Mouse (Mus musculus) liver, embryonic 16.5 days (tissue): ENCODE data around the gene Htr3a. TPM values are rescaled to one million over a fixed set of nuclear protein-coding genes. Genes with fewer than 3 reads are reported as not detected.

Source experiments
- ATAC-seq: fragments of 200-750 bp; cut with Nextera tagmentation; 2 replicates; pipeline ENCODE4 v1.8.0; 2017; ENCODE audit warnings: low read depth, mild to moderate bottlenecking, moderate number of reproducible peaks, moderate library complexity
- H3K27ac ChIP-seq: fragments of 300-500 bp; sonication (generic); 2 replicates; pipeline ENCODE4 v1.5.1; 2014; ENCODE audit warnings: mild to moderate bottlenecking, low read length
- H3K27me3 ChIP-seq: fragments of 300-500 bp; sonication (generic); 2 replicates; pipeline ENCODE4 v1.6.1; 2014; ENCODE audit warnings: low read depth, low read length, mixed read lengths; ENCODE audit not compliant: control insufficient read depth, insufficient read depth
- H3K36me3 ChIP-seq: fragments of 300-500 bp; sonication (generic); 2 replicates; pipeline ENCODE4 v1.6.1; 2014; ENCODE audit warnings: mild to moderate bottlenecking; ENCODE audit not compliant: control insufficient read depth, insufficient read depth
- H3K4me1 ChIP-seq: fragments of 300-500 bp; sonication (generic); 2 replicates; pipeline ENCODE4 v1.6.1; 2014; ENCODE audit warnings: low read depth, low read length, mixed read lengths; ENCODE audit not compliant: control insufficient read depth
- H3K4me2 ChIP-seq: fragments of 300-500 bp; sonication (generic); 2 replicates; pipeline ENCODE4 v1.6.1; 2014; ENCODE audit warnings: low read depth, low read length, mixed read lengths
- H3K4me3 ChIP-seq: fragments of 300-500 bp; sonication (generic); 2 replicates; pipeline ENCODE4 v1.5.1; 2014; ENCODE audit warnings: low read depth, mild to moderate bottlenecking, low read length
- H3K9ac ChIP-seq: fragments of 300-500 bp; sonication (generic); 2 replicates; pipeline ENCODE4 v1.6.1; 2014; ENCODE audit warnings: low read depth, low read length
- H3K9me3 ChIP-seq: fragments of 300-500 bp; sonication (generic); replicated peaks from 2 replicates; pipeline ENCODE4 v1.6.1; 2016; ENCODE audit warnings: low read length; ENCODE audit not compliant: control insufficient read depth
- WGBS: fragments of 180-500 bp; shearing (Covaris S2); extraction: QIAGEN DNeasy Blood & Tissue Kit; methylation state at CpG from one replicate; pipeline ENCODE4 v1.1.7; 2014; ENCODE audit not compliant: insufficient replicate concordance; 5-methylcytosine and 5-hydroxymethylcytosine counted together
- polyA plus RNA-seq: library from polyadenylated mRNA; unstranded; fragments of >200 nt; fragmentation: Nextera tagmentation; extraction: Ambion mirVana; gene quantifications from 2 replicates; pipeline ENCODE4 v1.2.1, GENCODE M21; 2015

Htr3a gene
- polyA plus RNA-seq, 1 experiment from 2014 or later, result 0.09 TPM

DNA sequence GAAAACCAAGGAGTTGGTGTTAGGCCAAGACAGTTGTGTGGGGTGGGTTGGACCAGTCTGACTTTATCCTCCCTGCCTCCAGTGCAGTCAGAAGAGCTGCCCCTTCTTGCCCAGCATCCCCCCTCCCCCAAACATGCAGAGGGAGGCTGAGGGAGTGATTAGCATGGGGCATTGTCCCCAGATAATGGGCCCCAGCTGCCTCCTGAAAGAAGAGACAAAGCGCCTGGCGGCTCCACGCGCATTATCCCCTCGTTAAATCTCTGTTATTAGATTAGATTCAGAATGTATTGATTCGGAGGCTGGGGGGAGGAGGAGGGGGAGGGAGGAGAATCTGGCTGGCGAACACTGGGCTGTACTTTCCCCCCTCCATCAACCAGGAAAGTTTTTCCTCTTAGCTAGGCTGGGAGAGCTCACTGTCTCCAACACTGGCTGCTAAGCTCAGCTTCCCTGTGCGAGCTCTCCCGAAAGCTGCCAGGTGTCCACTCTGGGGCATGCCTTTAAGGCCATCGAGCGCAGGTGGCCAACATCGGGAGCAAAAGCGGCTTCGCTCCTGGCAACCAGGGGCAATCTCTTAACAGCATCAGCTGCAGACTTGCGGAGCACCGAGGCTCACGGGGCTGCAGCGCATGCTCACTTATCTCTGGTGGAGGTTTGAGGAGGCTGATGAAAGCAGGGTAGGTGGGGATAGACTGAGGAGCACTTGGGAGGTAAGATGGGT is 14.9 kb downstream of the Htr3a start:
- H3K27me3 ChIP-seq, result peaks cover 3% of the 10 kb centered on the region; the same call in 1 of the 2 replicates
- no peaks in the 10 kb centered on the region for H3K9me3 ChIP-seq
- no peak overlapping the region for H3K27ac ChIP-seq
- no peak for ATAC-seq
- no peaks in the 10 kb centered on the region for H3K36me3 ChIP-seq
- no peak overlapping the region for H3K4me2 ChIP-seq
- no peak overlapping the region for H3K4me3 ChIP-seq
- WGBS, result 43% methylated on average over 18 of the region's 18 CpGs
- H3K4me1 ChIP-seq, result no peaks in the 10 kb centered on the region
- no peak overlapping the region for H3K9ac ChIP-seq

DNA sequence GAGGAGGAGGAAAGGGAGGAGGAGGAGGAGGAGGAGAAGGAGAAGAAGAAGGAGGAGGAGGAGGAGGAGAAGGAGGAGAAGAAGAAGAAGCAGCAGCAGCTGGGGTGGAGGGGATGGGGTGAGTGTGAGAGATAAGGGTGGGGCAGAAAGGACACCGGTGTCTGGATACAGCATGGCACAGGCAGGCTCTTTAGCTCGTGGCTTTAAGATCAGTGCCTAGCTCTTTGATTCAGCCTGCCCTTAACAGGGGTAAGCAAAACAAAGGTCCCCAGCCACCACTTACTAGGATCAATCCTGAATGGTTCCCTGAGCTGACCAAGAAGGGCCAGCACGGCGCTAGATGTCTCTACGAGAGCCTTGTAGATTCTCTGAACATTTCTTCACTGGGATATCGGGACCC is 16.1 kb downstream of the Htr3a start:
- no peaks in the 10 kb centered on the region for H3K36me3 ChIP-seq
- no peak overlapping the region for H3K27ac ChIP-seq
- no peaks in the 10 kb centered on the region for H3K4me1 ChIP-seq
- H3K9me3 ChIP-seq, result no peaks in the 10 kb centered on the region
- no peak overlapping the region for H3K9ac ChIP-seq
- 55% methylated on average over 6 of the region's 6 CpGs for WGBS
- no peak overlapping the region for H3K4me2 ChIP-seq
- no peak overlapping the region for H3K4me3 ChIP-seq
- ATAC-seq, result no peak
- peaks cover 3% of the 10 kb centered on the region; the same call in 1 of the 2 replicates for H3K27me3 ChIP-seq

DNA sequence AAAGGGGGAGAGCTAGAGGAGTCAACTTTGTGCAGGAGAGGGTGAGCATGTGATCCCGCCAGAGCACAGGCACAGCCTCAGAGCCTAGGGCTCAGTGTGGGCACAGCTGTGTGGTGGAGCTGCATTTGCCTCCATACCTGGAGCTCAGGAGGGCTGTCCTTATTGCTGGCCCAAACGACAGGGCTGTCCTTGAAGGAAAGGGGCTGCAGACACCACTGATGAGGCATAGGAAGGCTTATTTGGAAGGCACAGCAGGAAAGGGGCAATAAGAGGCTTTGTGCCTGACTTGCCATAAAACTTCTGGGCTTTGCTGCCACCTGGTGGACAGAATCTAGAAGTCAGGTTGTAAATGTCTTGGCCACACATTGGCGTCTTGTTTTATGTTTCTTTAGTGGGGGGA is 16.9 kb downstream of the Htr3a start:
- H3K4me1 ChIP-seq, result no peaks in the 10 kb centered on the region
- 18% methylated on average over 3 of the region's 3 CpGs for WGBS
- H3K9me3 ChIP-seq, result no peaks in the 10 kb centered on the region
- no peak overlapping the region for H3K4me2 ChIP-seq
- no peak overlapping the region for H3K4me3 ChIP-seq
- H3K36me3 ChIP-seq, result no peaks in the 10 kb centered on the region
- H3K27me3 ChIP-seq, result peaks cover 3% of the 10 kb centered on the region; the same call in 1 of the 2 replicates
- ATAC-seq, result no peak
- H3K27ac ChIP-seq, result no peak overlapping the region
- H3K9ac ChIP-seq, result no peak overlapping the region

GRCm38 (mm10) chr9:48889093-48889492 is 21.8 kb downstream of the Htr3a start:
- Histone ChIP-seq H3K9ac (no peak overlapping the region), H3K27ac (no peak overlapping the region), H3K4me2 (no peak overlapping the region), H3K4me3 (no peak overlapping the region), H3K4me1 (no peaks in the 10 kb centered on the region), H3K36me3 (no peaks in the 10 kb centered on the region), H3K9me3 (no peaks in the 10 kb centered on the region), H3K27me3 (no peaks in the 10 kb centered on the region)
- whole genome bisulfite sequencing, result 57% methylated on average over 7 of the region's 7 CpGs
- ATAC-seq, result no peak

- H3K9me3 ChIP-seq, result no peaks in the 10 kb centered on the region
- H3K36me3 ChIP-seq, result no peaks in the 10 kb centered on the region
- 67% methylated on average over 8 of the region's 8 CpGs for WGBS
- H3K4me2 ChIP-seq, result no peak overlapping the region
- no peak for ATAC-seq
- no peak overlapping the region for H3K9ac ChIP-seq
- no peaks in the 10 kb centered on the region for H3K4me1 ChIP-seq
- H3K4me3 ChIP-seq, result no peak overlapping the region
- no peaks in the 10 kb centered on the region; the same call in 1 of the 2 replicates for H3K27me3 ChIP-seq
- no peak overlapping the region for H3K27ac ChIP-seq
Measured at GRCm38 (mm10) chr9:48872896-48873295, 38.0 kb downstream of the Htr3a start.

- Histone ChIP-seq H3K27me3 (peaks cover 1% of the 10 kb centered on the region; the same call in 1 of the 2 replicates), H3K9ac (no peak overlapping the region), H3K27ac (no peak overlapping the region), H3K4me3 (no peak overlapping the region), H3K4me1 (no peaks in the 10 kb centered on the region), H3K4me2 (no peak overlapping the region), H3K36me3 (no peaks in the 10 kb centered on the region), H3K9me3 (no peaks in the 10 kb centered on the region)
- 65% methylated on average over 12 of the region's 12 CpGs for WGBS
- ATAC-seq, result no peak
Measured at GRCm38 (mm10) chr9:48866523-48867121, 44.3 kb downstream of the Htr3a start.

GRCm38 (mm10) chr9:48865235-48865634 is 45.7 kb downstream of the Htr3a start:
- ATAC-seq, result no peak
- H3K4me1 ChIP-seq, result no peaks in the 10 kb centered on the region
- H3K4me3 ChIP-seq, result no peak overlapping the region
- no peak overlapping the region for H3K27ac ChIP-seq
- H3K9ac ChIP-seq, result no peak overlapping the region
- H3K4me2 ChIP-seq, result no peak overlapping the region
- 44% methylated on average over 9 of the region's 9 CpGs for WGBS
- no peaks in the 10 kb centered on the region for H3K9me3 ChIP-seq
- H3K27me3 ChIP-seq, result peaks cover 2% of the 10 kb centered on the region; the same call in 1 of the 2 replicates
- H3K36me3 ChIP-seq, result no peaks in the 10 kb centered on the region

DNA sequence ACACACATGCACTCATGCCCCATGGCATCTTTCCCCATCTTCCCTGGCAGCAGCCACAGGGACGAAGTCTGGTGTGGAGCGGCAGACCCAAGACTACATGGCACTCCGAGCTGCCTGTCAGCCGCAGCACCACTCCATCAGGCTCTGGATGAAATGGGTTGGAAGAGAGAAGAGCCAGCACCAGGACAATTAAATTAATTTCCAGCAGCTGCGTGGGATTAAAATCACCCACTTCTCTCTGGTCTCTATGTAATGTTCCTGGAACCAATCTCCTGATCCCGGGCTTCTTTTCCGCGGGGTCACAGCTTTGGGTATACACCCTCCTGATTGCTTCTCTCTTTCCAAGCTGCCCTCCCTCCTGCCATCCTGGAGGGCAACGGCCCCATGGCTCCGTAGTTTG is 49.4 kb downstream of the Htr3a start:
- Histone ChIP-seq H3K36me3 (no peaks in the 10 kb centered on the region), H3K9ac (no peak overlapping the region), H3K4me2 (no peak overlapping the region), H3K9me3 (no peaks in the 10 kb centered on the region), H3K4me1 (no peaks in the 10 kb centered on the region), H3K27me3 (peaks cover 2% of the 10 kb centered on the region; the same call in 1 of the 2 replicates), H3K4me3 (no peak overlapping the region), H3K27ac (no peak overlapping the region)
- WGBS, result 76% methylated on average over 10 of the region's 10 CpGs
- ATAC-seq, result no peak

DNA sequence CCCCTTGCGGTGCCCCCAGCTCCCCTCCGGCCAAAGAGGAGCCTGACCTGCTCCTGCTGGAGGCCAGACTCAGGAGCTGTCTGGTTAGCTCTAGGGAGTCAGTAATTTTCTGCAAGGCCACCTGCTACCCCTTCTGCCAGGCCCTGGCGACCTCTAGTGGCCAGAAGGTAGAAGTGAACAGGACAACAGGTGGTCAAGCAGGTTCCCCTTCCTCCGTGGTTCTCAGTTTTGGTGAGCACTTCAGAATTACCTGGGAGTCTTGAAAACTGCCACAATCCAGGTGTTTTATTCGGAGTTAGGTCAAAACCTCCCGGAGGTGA is 50.4 kb downstream of the Htr3a start:
- no peak overlapping the region for H3K9ac ChIP-seq
- 2% methylated on average over 6 of the region's 6 CpGs for WGBS
- H3K36me3 ChIP-seq, result no peaks in the 10 kb centered on the region
- no peaks in the 10 kb centered on the region for H3K4me1 ChIP-seq
- H3K27me3 ChIP-seq, result peaks cover 2% of the 10 kb centered on the region; the same call in 1 of the 2 replicates
- no peak for ATAC-seq
- H3K9me3 ChIP-seq, result no peaks in the 10 kb centered on the region
- no peak overlapping the region for H3K4me3 ChIP-seq
- no peak overlapping the region for H3K4me2 ChIP-seq
- no peak overlapping the region for H3K27ac ChIP-seq
